In the genomic region with DNA sequence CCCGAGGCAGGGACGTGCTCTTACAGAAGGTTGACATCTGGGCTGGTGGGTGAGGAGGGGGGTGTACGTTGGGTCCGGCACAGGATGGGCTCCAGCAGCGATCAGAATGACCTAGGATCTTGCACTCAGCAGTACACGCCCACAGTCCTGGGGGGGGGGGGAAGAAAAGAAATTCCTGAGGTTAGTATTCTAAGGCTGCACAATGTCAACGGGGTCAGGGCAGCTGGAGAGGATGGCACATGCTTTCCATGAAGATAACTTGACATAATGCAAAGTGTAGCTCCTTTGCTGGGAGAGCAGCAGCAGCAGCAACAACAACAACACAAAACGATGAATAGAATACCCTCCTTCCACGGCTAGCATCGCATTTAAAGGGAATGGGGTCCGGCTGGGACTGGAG, we compare ENCODE assay signal across 13 mouse cellular contexts. TPM values are rescaled to one million over a fixed set of nuclear protein-coding genes. Genes with fewer than 3 reads are reported as not detected.
DNase-seq lines count a peak whose midpoint lies in the region; ATAC-seq and TF ChIP-seq lines count a peak whose summit lies in the region.
"Had no signal": no experiment of that assay in that cellular context is flagged by ENCODE, and none has a peak within 500 bp of the region (broad histone marks: within the 10 kb centered on the region; RNA-seq: fewer than 3 reads in every experiment).

No protein-coding gene starts in this region.

- ATAC-seq in kidney, postnatal 0 days (replicated peaks; ENCODE audit: low FRiP score, low read depth) = no peak
- ATAC-seq in neural tube, embryonic 15.5 days (ENCODE audit: low FRiP score) = no peak
- ATAC-seq in megakaryocyte progenitor cell, adult 5-6 weeks (replicated peaks; ENCODE audit: poor library complexity) = no peak
- ATAC-seq: intestine, postnatal 0 days had no signal

- H3K4me2 ChIP-seq in kidney, postnatal 0 days (ENCODE audit: low read length) = no peak overlapping the region
- peak overlapping the region; percentile 78 for H3K4me2 ChIP-seq in neural tube, embryonic 15.5 days

- no peak for TF ChIP-seq CTCF in kidney, postnatal 0 days (IDR thresholded peaks at IDR 0.05; ENCODE audit: low read depth)
- no peak for TF ChIP-seq CTCF in heart, adult 2 months (IDR thresholded peaks at IDR 0.05)

- TF ChIP-seq POLR2A in heart, adult 2 months (IDR thresholded peaks at IDR 0.05; ENCODE audit: insufficient read depth, low read depth, low read length) = no peak

- H3K36me3 ChIP-seq in kidney, postnatal 0 days (ENCODE audit: insufficient read depth, low read length) = no peaks in the 10 kb centered on the region
- H3K36me3 ChIP-seq in hindbrain, embryonic 10.5 days = peaks cover 32% of the 10 kb centered on the region
- peaks cover 55% of the 10 kb centered on the region for H3K36me3 ChIP-seq in midbrain, embryonic 10.5 days
- no peaks in the 10 kb centered on the region for H3K36me3 ChIP-seq in neural tube, embryonic 15.5 days
- H3K36me3 ChIP-seq in heart, adult 2 months (ENCODE audit: control insufficient read depth, insufficient read depth, low read length) = no peaks in the 10 kb centered on the region
- H3K36me3 ChIP-seq: heart, embryonic 13.5 days had no signal

- H3K4me3 ChIP-seq in kidney, postnatal 0 days (replicated peaks; ENCODE audit: low read depth, low read length) = 0 out of 2 replicates have a peak overlapping the region, but pooled peaks have one; percentile 20
- H3K4me3 ChIP-seq in hindbrain, embryonic 10.5 days = peak overlapping the region; percentile 69
- H3K4me3 ChIP-seq in midbrain, embryonic 10.5 days = peak overlapping the region; percentile 72
- peak overlapping the region; percentile 60 for H3K4me3 ChIP-seq in neural tube, embryonic 15.5 days (replicated peaks)
- H3K4me3 ChIP-seq in heart, adult 2 months = no peak overlapping the region
- H3K4me3 ChIP-seq: myocyte had no signal

- whole genome bisulfite sequencing in kidney, postnatal 0 days = 24% methylated on average over 11 of the region's 11 CpGs
- 4% methylated on average over 11 of the region's 11 CpGs for WGBS in hindbrain, embryonic 10.5 days
- WGBS in midbrain, embryonic 10.5 days = 5% methylated on average over 11 of the region's 11 CpGs
- WGBS in neural tube, embryonic 15.5 days = 5% methylated on average over 11 of the region's 11 CpGs
- 15% methylated on average over 11 of the region's 11 CpGs for WGBS in heart, adult 2 months

- intact Hi-C loops in heart, adult 2 months (cut with DNase I) = no loop called here

- H3K4me1 ChIP-seq in kidney, postnatal 0 days (replicated peaks; ENCODE audit: insufficient read depth, low read length) = peaks cover 16% of the 10 kb centered on the region
- H3K4me1 ChIP-seq in hindbrain, embryonic 10.5 days (replicated peaks) = peaks cover 55% of the 10 kb centered on the region
- H3K4me1 ChIP-seq in midbrain, embryonic 10.5 days = peaks cover 67% of the 10 kb centered on the region
- H3K4me1 ChIP-seq in neural tube, embryonic 15.5 days = peaks cover 48% of the 10 kb centered on the region
- no peaks in the 10 kb centered on the region for H3K4me1 ChIP-seq in heart, adult 2 months (ENCODE audit: control insufficient read depth, insufficient read depth, low read length)

- H3K9me3 ChIP-seq in kidney, postnatal 0 days (replicated peaks; ENCODE audit: low read length) = no peaks in the 10 kb centered on the region
- H3K9me3 ChIP-seq in hindbrain, embryonic 10.5 days = no peaks in the 10 kb centered on the region
- no peaks in the 10 kb centered on the region for H3K9me3 ChIP-seq in midbrain, embryonic 10.5 days (replicated peaks)
- no peaks in the 10 kb centered on the region for H3K9me3 ChIP-seq in neural tube, embryonic 15.5 days (replicated peaks)
- H3K9me3 ChIP-seq: heart, embryonic 13.5 days had no signal

- no peak for DNase-seq in kidney, postnatal 0 days (ENCODE audit: low spot score)
- no peak for DNase-seq in kidney, adult 18-20 months
- peak; percentile 21 for DNase-seq in hindbrain, embryonic 10.5 days (ENCODE audit: low spot score)
- peak; percentile 22 for DNase-seq in midbrain, embryonic 10.5 days (ENCODE audit: low spot score)
- no peak for DNase-seq in heart, adult 2 months
- no peak for DNase-seq in cerebellum, adult 11-12 months
- DNase-seq: adrenal gland, postnatal 10 days had no signal

- no peak overlapping the region for H3K27ac ChIP-seq in kidney, postnatal 0 days
- peak overlapping the region; percentile 85 for H3K27ac ChIP-seq in hindbrain, embryonic 10.5 days
- 0 out of 2 replicates have a peak overlapping the region, but pooled peaks have one; percentile 90 for H3K27ac ChIP-seq in midbrain, embryonic 10.5 days (replicated peaks)
- H3K27ac ChIP-seq in neural tube, embryonic 15.5 days (replicated peaks) = no peak overlapping the region
- H3K27ac ChIP-seq in heart, adult 2 months = no peak overlapping the region
- H3K27ac ChIP-seq: heart, embryonic 13.5 days had no signal

- no peak for TF ChIP-seq EP300 in heart, adult 2 months (IDR thresholded peaks at IDR 0.05; ENCODE audit: insufficient read depth, low read depth, low read length)

- peaks cover 45% of the 10 kb centered on the region for H3K27me3 ChIP-seq in kidney, postnatal 0 days (ENCODE audit: insufficient read depth, low read length)
- H3K27me3 ChIP-seq in hindbrain, embryonic 10.5 days (ENCODE audit: insufficient read depth, poor library complexity, severe bottlenecking) = peaks cover 65% of the 10 kb centered on the region
- H3K27me3 ChIP-seq in midbrain, embryonic 10.5 days (ENCODE audit: low read depth, poor library complexity, severe bottlenecking) = peaks cover 66% of the 10 kb centered on the region
- peaks cover 15% of the 10 kb centered on the region; the same call in 1 of the 2 replicates for H3K27me3 ChIP-seq in neural tube, embryonic 15.5 days (replicated peaks)
- H3K27me3 ChIP-seq in heart, adult 2 months (ENCODE audit: control insufficient read depth, insufficient read depth, low read length) = peaks cover 29% of the 10 kb centered on the region

- no peak overlapping the region for H3K9ac ChIP-seq in kidney, postnatal 0 days (ENCODE audit: low read depth, low read length)
- peak overlapping the region; percentile 75 for H3K9ac ChIP-seq in neural tube, embryonic 15.5 days (replicated peaks)
- no peak overlapping the region for H3K9ac ChIP-seq in heart, adult 2 months (ENCODE audit: low read depth, low read length)

- no peaks in the 10 kb centered on the region for H3K79me2 ChIP-seq in heart, adult 2 months (replicated peaks; ENCODE audit: control insufficient read depth, insufficient read depth, low read length)

RNA-seq across cellular contexts. Expression of a gene that starts 3.5 kb away (rescaled TPM):
- polyA plus RNA-seq in kidney, postnatal 0 days (2015; fragmentation: Nextera tagmentation; extraction: Ambion mirVana) = 1.4 TPM in 2 replicates
- 33.1 and 41.3 TPM in 2 replicates for polyA plus RNA-seq in hindbrain, embryonic 10.5 days (2016; fragmentation: Nextera tagmentation; extraction: Ambion mirVana)
- 56.0 and 57.5 TPM in 2 replicates for polyA plus RNA-seq in midbrain, embryonic 10.5 days (2016; fragmentation: Nextera tagmentation; extraction: Ambion mirVana)
- 33.1 and 43.4 TPM in 2 replicates for polyA plus RNA-seq in neural tube, embryonic 15.5 days (2015; fragmentation: Nextera tagmentation; extraction: Ambion mirVana)
- total RNA-seq in heart, adult 2 months (2021) = not detected
- polyA plus RNA-seq in heart, adult 2 months (2012; rRNA removed) = not detected in 2 replicates
- total RNA-seq in megakaryocyte progenitor cell, adult 5-6 weeks (2015) = not detected in 2 replicates
- total RNA-seq in megakaryocyte progenitor cell, adult 5-6 weeks (2017) = not detected in 2 replicates
- total RNA-seq: liver, adult 2 months had no signal
- polyA plus RNA-seq: liver, adult 2 months had no signal

Comparison
In these comparisons a context has a peak if more than half of its experiments do, and no peak if none do; other contexts are left out.
1. DNase-seq: peak in hindbrain, embryonic 10.5 days (single experiment) and midbrain, embryonic 10.5 days (single experiment); none in kidney, postnatal 0 days (single experiment), kidney, adult 18-20 months (single experiment), heart, adult 2 months (0 of 2) and cerebellum, adult 11-12 months (single experiment).
2. H3K27ac ChIP-seq: peak in hindbrain, embryonic 10.5 days (single experiment) and midbrain, embryonic 10.5 days (single experiment); none in kidney, postnatal 0 days (single experiment), neural tube, embryonic 15.5 days (single experiment) and heart, adult 2 months (single experiment).
3. RNA of a gene that starts 3.5 kb away (polyA plus RNA-seq): 56.0 to 57.5 TPM in midbrain, embryonic 10.5 days, 33.1 to 43.4 TPM in neural tube, embryonic 15.5 days and 33.1 to 41.3 TPM in hindbrain, embryonic 10.5 days; 1.4 TPM in kidney, postnatal 0 days and not detected in heart, adult 2 months; every median in the first group is over 10 times any median in the second.